Mouse (Mus musculus): ENCODE results near the gene Sebox. TPM values are rescaled to one million over a fixed set of nuclear protein-coding genes. Genes with fewer than 3 reads are reported as not detected.

The Sebox gene
- polyA plus RNA-seq, 1 experiment from 2014 or later, result 0.16 TPM

GRCm38 (mm10) chr11:78501529-78501928 lies 1.7 kb upstream of the Sebox start:
- no peak for ATAC-seq
- no peak for DNase-seq
- Histone ChIP-seq H3K9me3 (ENCODE audit: low read length) (no peaks in the 10 kb centered on the region), H3K36me3 (replicated peaks; ENCODE audit: insufficient read depth, low read length) (no peaks in the 10 kb centered on the region; the same call in 1 of the 2 replicates), H3K4me3 (ENCODE audit: low read depth, low read length) (peak overlapping the region; percentile 53), H3K4me1 (ENCODE audit: insufficient read depth) (peaks cover 23% of the 10 kb centered on the region), H3K9ac (replicated peaks) (0 out of 2 replicates have a peak overlapping the region, but pooled peaks have one; percentile 44), H3K27ac (ENCODE audit: low read depth) (peak overlapping the region; percentile 61), H3K4me2 (ENCODE audit: low read depth, low read length) (peak overlapping the region; percentile 65), H3K27me3 (ENCODE audit: insufficient read depth, low read length) (peaks cover 13% of the 10 kb centered on the region)
- WGBS (ENCODE audit: insufficient replicate concordance), result 67% methylated on average over 20 of the region's 20 CpGs
- TF ChIP-seq CTCF (IDR thresholded peaks at IDR 0.05; ENCODE audit: low read depth) (no peak), EP300 (IDR thresholded peaks at IDR 0.05; ENCODE audit: low read depth) (no peak)

DNA sequence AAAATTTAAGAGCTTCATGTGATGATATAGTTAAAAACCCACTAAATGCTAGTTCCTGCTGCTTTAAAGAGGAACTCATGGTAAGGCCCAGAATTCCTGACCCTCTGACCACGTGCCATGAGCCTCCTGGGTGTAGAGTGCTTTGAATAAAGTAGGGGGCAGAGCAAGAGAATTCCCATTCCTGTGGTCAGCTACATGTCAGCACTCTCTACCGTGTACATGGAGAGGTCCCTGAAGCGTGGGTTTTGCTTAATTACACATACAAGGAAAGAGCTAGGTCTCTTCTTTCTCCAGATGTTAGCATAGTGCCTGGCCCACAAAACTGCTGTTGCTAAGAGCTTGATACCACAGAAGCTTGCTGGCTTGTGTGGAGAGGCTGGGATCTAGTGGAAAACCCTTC lies 2.2 kb downstream of the Sebox start:
- Histone ChIP-seq H3K27ac (ENCODE audit: low read depth) (no peak overlapping the region), H3K27me3 (ENCODE audit: insufficient read depth, low read length) (no peaks in the 10 kb centered on the region), H3K4me1 (ENCODE audit: insufficient read depth) (peaks cover 6% of the 10 kb centered on the region; the same call in 1 of the 2 replicates), H3K9ac (replicated peaks) (no peak overlapping the region), H3K4me3 (ENCODE audit: low read depth, low read length) (no peak overlapping the region), H3K9me3 (ENCODE audit: low read length) (no peaks in the 10 kb centered on the region), H3K36me3 (replicated peaks; ENCODE audit: insufficient read depth, low read length) (peaks cover 26% of the 10 kb centered on the region), H3K4me2 (ENCODE audit: low read depth, low read length) (no peak overlapping the region)
- WGBS (ENCODE audit: insufficient replicate concordance), result 68% methylated on average over 3 of the region's 3 CpGs
- no peak for TF ChIP-seq EP300 (IDR thresholded peaks at IDR 0.05; ENCODE audit: low read depth)
- TF ChIP-seq CTCF (IDR thresholded peaks at IDR 0.05; ENCODE audit: low read depth), result no peak
- no peak for DNase-seq
- no peak for ATAC-seq

DNA sequence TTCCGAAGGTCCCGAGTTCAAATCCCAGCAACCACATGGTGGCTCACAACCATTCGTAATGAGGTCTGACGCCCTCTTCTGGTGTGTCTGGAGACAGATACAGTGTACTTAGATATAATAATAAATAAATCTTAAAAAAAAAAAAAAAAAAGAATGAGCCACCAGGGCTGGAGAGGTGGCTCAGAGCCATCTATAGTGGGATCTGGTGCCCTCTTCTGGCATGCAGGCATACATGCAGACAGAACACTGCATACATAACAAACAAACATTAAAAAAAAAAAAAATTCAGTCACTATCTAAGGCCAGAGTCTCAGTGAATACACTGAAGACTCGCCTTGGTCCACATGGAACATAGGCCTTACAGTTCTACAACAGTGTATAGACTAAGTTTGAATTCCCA lies 5.9 kb downstream of the Sebox start:
- H3K9ac ChIP-seq (replicated peaks), result no peak overlapping the region
- H3K4me2 ChIP-seq (ENCODE audit: low read depth, low read length), result no peak overlapping the region
- peaks cover 27% of the 10 kb centered on the region for H3K4me1 ChIP-seq (ENCODE audit: insufficient read depth)
- H3K9me3 ChIP-seq (ENCODE audit: low read length), result no peaks in the 10 kb centered on the region
- H3K27me3 ChIP-seq (ENCODE audit: insufficient read depth, low read length), result no peaks in the 10 kb centered on the region
- H3K4me3 ChIP-seq (ENCODE audit: low read depth, low read length), result no peak overlapping the region
- WGBS (ENCODE audit: insufficient replicate concordance), result 70% methylated on average over 5 of the region's 5 CpGs
- ATAC-seq (no peak), DNase-seq (no peak)
- peaks cover 29% of the 10 kb centered on the region for H3K36me3 ChIP-seq (replicated peaks; ENCODE audit: insufficient read depth, low read length)
- TF ChIP-seq EP300 (IDR thresholded peaks at IDR 0.05; ENCODE audit: low read depth) (no peak), CTCF (IDR thresholded peaks at IDR 0.05; ENCODE audit: low read depth) (peak; percentile 64)
- no peak overlapping the region for H3K27ac ChIP-seq (ENCODE audit: low read depth)

- Histone ChIP-seq H3K4me1 (ENCODE audit: insufficient read depth) (peaks cover 27% of the 10 kb centered on the region), H3K4me2 (ENCODE audit: low read depth, low read length) (peak within 1 kb of the TSS; percentile 94), H3K27me3 (ENCODE audit: insufficient read depth, low read length) (no peaks in the 10 kb centered on the region), H3K4me3 (ENCODE audit: low read depth, low read length) (peak within 1 kb of the TSS; percentile 94), H3K36me3 (replicated peaks; ENCODE audit: insufficient read depth, low read length) (peaks cover 39% of the 10 kb centered on the region), H3K27ac (ENCODE audit: low read depth) (peak within 1 kb of the TSS; percentile 92), H3K9me3 (ENCODE audit: low read length) (no peaks in the 10 kb centered on the region), H3K9ac (replicated peaks) (peak within 1 kb of the TSS; percentile 96)
- WGBS (ENCODE audit: insufficient replicate concordance), result under 1% methylated on average over 59 of the region's 67 CpGs
- DNase-seq, result peak; percentile 94
- TF ChIP-seq EP300 (IDR thresholded peaks at IDR 0.05; ENCODE audit: low read depth) (no peak), CTCF (IDR thresholded peaks at IDR 0.05; ENCODE audit: low read depth) (no peak)
- ATAC-seq, result peak; percentile 98
Measured at GRCm38 (mm10) chr11:78512025-78512957, 9.0 kb downstream of the Sebox start, which contains the start of the genes Tmem199 and Poldip2. TSS of gene Tmem199 (minus strand) at chr11:78512172. TSS of gene Poldip2 (plus strand) at chr11:78512193.

DNA sequence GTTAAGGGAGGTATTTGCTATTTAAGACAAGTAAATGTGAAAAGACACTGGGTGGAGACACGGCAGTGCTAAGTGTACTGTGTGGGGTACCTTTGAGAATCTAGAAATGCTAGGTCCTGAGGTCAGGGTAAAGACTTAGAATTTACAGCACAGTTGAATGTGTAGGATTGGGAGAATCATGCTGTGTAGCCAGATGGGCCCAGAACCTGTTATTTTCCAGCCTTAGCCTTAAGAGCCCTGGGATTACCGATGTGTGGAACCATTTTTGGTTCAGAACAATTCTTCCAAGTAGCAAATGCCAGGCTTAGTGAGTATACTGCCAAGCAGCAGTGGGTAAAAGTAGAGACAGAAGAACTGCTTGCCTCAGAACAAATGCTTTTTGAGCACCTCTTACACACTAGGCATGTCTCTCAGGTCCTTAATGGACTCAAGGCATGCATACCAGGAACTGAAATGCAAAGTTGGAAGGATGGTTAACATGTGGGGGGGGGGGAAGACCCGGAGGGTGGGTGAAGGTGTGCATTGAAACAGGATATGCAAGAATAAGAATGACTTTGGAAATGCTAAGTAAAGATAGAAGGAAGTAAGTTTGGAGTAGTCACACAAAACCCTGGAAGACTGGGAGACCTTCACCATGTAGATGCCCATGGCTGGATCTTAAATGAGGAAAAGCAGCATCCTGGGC lies 10.0 kb downstream of the Sebox start:
- DNase-seq (no peak), ATAC-seq (no peak)
- peaks cover 27% of the 10 kb centered on the region for H3K4me1 ChIP-seq (ENCODE audit: insufficient read depth)
- H3K27ac ChIP-seq (ENCODE audit: low read depth), result 0 out of 2 replicates have a peak overlapping the region, but pooled peaks have one; percentile 7
- H3K27me3 ChIP-seq (ENCODE audit: insufficient read depth, low read length), result no peaks in the 10 kb centered on the region
- H3K36me3 ChIP-seq (replicated peaks; ENCODE audit: insufficient read depth, low read length), result peaks cover 38% of the 10 kb centered on the region
- 78% methylated on average over 3 of the region's 3 CpGs for WGBS (ENCODE audit: insufficient replicate concordance)
- no peak for TF ChIP-seq CTCF (IDR thresholded peaks at IDR 0.05; ENCODE audit: low read depth)
- TF ChIP-seq EP300 (IDR thresholded peaks at IDR 0.05; ENCODE audit: low read depth), result no peak
- H3K4me2 ChIP-seq (ENCODE audit: low read depth, low read length), result peak overlapping the region; percentile 94
- peak overlapping the region; percentile 94 for H3K4me3 ChIP-seq (ENCODE audit: low read depth, low read length)
- H3K9me3 ChIP-seq (ENCODE audit: low read length), result no peaks in the 10 kb centered on the region
- peak overlapping the region; percentile 96 for H3K9ac ChIP-seq (replicated peaks)

Measured in liver, postnatal 0 days (tissue).